Mouse (Mus musculus): ENCODE measurements around the gene Mpp4.
A peak's percentile ranks its signal among the peaks of the same experiment; 100 is the strongest.

The Mpp4 gene

GRCm38 (mm10) chr1:59167654-59168425 lies 4.7 kb upstream of the Mpp4 start:
- DNase-seq (ENCODE audit: low spot score in 2 of 2), result no peak

GRCm38 (mm10) chr1:59166232-59166905 lies 3.2 kb upstream of the Mpp4 start:
- DNase-seq (ENCODE audit: low spot score in 2 of 2), result no peak

GRCm38 (mm10) chr1:59163918-59164317 lies 729 bp upstream of the Mpp4 start:
- no peak for DNase-seq (ENCODE audit: low spot score in 2 of 2)

- no peak for DNase-seq (ENCODE audit: low spot score in 2 of 2)
These were observed 722 bp downstream of the Mpp4 start for GRCm38 (mm10) chr1:59162309-59163024.

- no peak for DNase-seq (ENCODE audit: low spot score in 2 of 2)
These were observed 1.8 kb downstream of the Mpp4 start for GRCm38 (mm10) chr1:59161396-59161795.

GRCm38 (mm10) chr1:59160871-59161270 lies 2.3 kb downstream of the Mpp4 start:
- no peak for DNase-seq (ENCODE audit: low spot score in 2 of 2)

GRCm38 (mm10) chr1:59159136-59159535 lies 4.1 kb downstream of the Mpp4 start:
- DNase-seq (ENCODE audit: low spot score in 2 of 2), result no peak

- DNase-seq (ENCODE audit: low spot score in 2 of 2), result no peak
These were observed 4.7 kb downstream of the Mpp4 start for GRCm38 (mm10) chr1:59158498-59158897.

GRCm38 (mm10) chr1:59157846-59158245 lies 5.3 kb downstream of the Mpp4 start:
- DNase-seq (ENCODE audit: low spot score in 2 of 2), result no peak

- no peak for DNase-seq (ENCODE audit: low spot score in 2 of 2)
These were observed 10.8 kb downstream of the Mpp4 start for GRCm38 (mm10) chr1:59152346-59152745.

- no peak for DNase-seq (ENCODE audit: low spot score in 2 of 2)
These were observed 12.6 kb downstream of the Mpp4 start for GRCm38 (mm10) chr1:59150542-59150941.

- no peak for DNase-seq (ENCODE audit: low spot score in 2 of 2)
These were observed 18.6 kb downstream of the Mpp4 start for GRCm38 (mm10) chr1:59144543-59144942.

- DNase-seq (ENCODE audit: low spot score in 2 of 2), result peak in 1 of 2 experiments; percentile 25
These were observed 20.4 kb downstream of the Mpp4 start for GRCm38 (mm10) chr1:59142809-59143208.

- no peak for DNase-seq (ENCODE audit: low spot score in 2 of 2)
These were observed 28.8 kb downstream of the Mpp4 start for GRCm38 (mm10) chr1:59134419-59134818.

- DNase-seq (ENCODE audit: low spot score in 2 of 2), result no peak
These were observed 34.3 kb downstream of the Mpp4 start for GRCm38 (mm10) chr1:59128879-59129278.

GRCm38 (mm10) chr1:59125558-59125957 lies 37.6 kb downstream of the Mpp4 start:
- DNase-seq (ENCODE audit: low spot score in 2 of 2), result no peak

- DNase-seq (ENCODE audit: low spot score in 2 of 2), result peak; percentile 79 to 93
These were observed 43.3 kb downstream of the Mpp4 start, which contains the start of gene Tmem237 for GRCm38 (mm10) chr1:59119720-59120457. Tmem237 (minus strand) TSS chr1:59120408.

GRCm38 (mm10) chr1:59110524-59110923 lies 52.7 kb downstream of the Mpp4 start:
- DNase-seq (ENCODE audit: low spot score in 2 of 2), result no peak

GRCm38 (mm10) chr1:59102071-59102470 lies 61.1 kb downstream of the Mpp4 start:
- no peak for DNase-seq (ENCODE audit: low spot score in 2 of 2)

GRCm38 (mm10) chr1:59101020-59101419 lies 62.2 kb downstream of the Mpp4 start:
- no peak for DNase-seq (ENCODE audit: low spot score in 2 of 2)

- no peak for DNase-seq (ENCODE audit: low spot score in 2 of 2)
These were observed 68.5 kb downstream of the Mpp4 start, which contains the start of gene C2cd6 for GRCm38 (mm10) chr1:59094705-59095104. C2cd6 (minus strand) TSS chr1:59094900.
